ENCODE assay signal across 20 mouse cellular contexts in genomic region chr5:104183743-104184142, GRCm38 (mm10).
DNase-seq lines count a peak whose midpoint lies in the region; ATAC-seq lines count a peak whose summit lies in the region.
"Had no signal": no experiment of that assay in that cellular context is flagged by ENCODE, and none has a peak within 500 bp of the region (broad histone marks: within the 10 kb centered on the region; RNA-seq: fewer than 3 reads in every experiment).

No protein-coding gene starts in this region.

- ATAC-seq in frontal cortex, adult (ENCODE audit: low TSS enrichment): peak; percentile 59
- ATAC-seq: activated CD4-positive, CD25-positive, alpha-beta regulatory T cell, adult 4 months; CD4-positive, CD25-positive, alpha-beta regulatory T cell, adult 4 months; Patski had no signal

- no peak for DNase-seq in frontal cortex, postnatal 14 days (ENCODE audit: low spot score in 2 of 2)
- DNase-seq in right cerebral cortex, adult 18-20 months: peak; percentile 19
- DNase-seq in right cerebral cortex, postnatal 10 days (ENCODE audit: low spot score in 2 of 2): no peak
- peak; percentile 29 for DNase-seq in brain, adult 2 months (ENCODE audit: low read depth, low spot score)
- DNase-seq in embryo, embryonic 10.5 days (ENCODE audit: low spot score): no peak
- DNase-seq: adrenal gland, adult 2 months; adrenal gland, adult 8-10 months; adrenal gland, postnatal 10 days; adrenal gland, postnatal 14 days; adrenal gland, postnatal 25 days; adrenal gland, postnatal 36 days; B cell, adult 2 months; cerebellum, adult 11 months; cerebellum, adult 11-12 months; cerebellum, adult 18-20 months; cerebellum, adult 2 months had no signal

Comparison
In these comparisons a context has a peak if more than half of its experiments do, and no peak if none do; other contexts are left out.
1. DNase-seq: peak in right cerebral cortex, adult 18-20 months (single experiment) and brain, adult 2 months (single experiment); none in frontal cortex, postnatal 14 days (0 of 2), right cerebral cortex, postnatal 10 days (0 of 2) and embryo, embryonic 10.5 days (single experiment).